Mouse (Mus musculus): ENCODE measurements at regions not wholly inside any gene's neighbourhood (a gene's known extent, or its start where the extent isn't known, plus 50 kb on each side); places are given as distances from the start of the nearest gene placed in this dataset.
"Not testable (repeated sequence)": the region's sequence is repeated elsewhere in the genome, so short reads cannot be mapped to it uniquely, and the experiment has no call there.

- no peak for DNase-seq (ENCODE audit: low spot score)
Measured at GRCm38 (mm10) chr13:52198649-52199348, 332.3 kb downstream of the Diras2 start.

- DNase-seq (ENCODE audit: low spot score) = no peak
Measured at GRCm38 (mm10) chr13:52202372-52202771, 328.7 kb downstream of the Diras2 start.

- DNase-seq (ENCODE audit: low spot score) = no peak
Measured at GRCm38 (mm10) chr13:52205951-52206350, 325.1 kb downstream of the Diras2 start.

GRCm38 (mm10) chr13:52216343-52216742 is 314.7 kb downstream of the Diras2 start:
- no peak for DNase-seq (ENCODE audit: low spot score)

- peak; percentile 13 for DNase-seq (ENCODE audit: low spot score)
Measured at GRCm38 (mm10) chr13:52217066-52217465, 314.0 kb downstream of the Diras2 start.

GRCm38 (mm10) chr13:52217741-52218140 is 313.3 kb downstream of the Diras2 start:
- DNase-seq (ENCODE audit: low spot score) = no peak

- peak; percentile 49 for DNase-seq (ENCODE audit: low spot score)
Measured at GRCm38 (mm10) chr13:52222315-52223097, 308.6 kb downstream of the Diras2 start.

- DNase-seq (ENCODE audit: low spot score) = peak; percentile 52
Measured at GRCm38 (mm10) chr13:52223098-52223962, 307.7 kb downstream of the Diras2 start.

- no peak for DNase-seq (ENCODE audit: low spot score)
Measured at GRCm38 (mm10) chr13:52233971-52234370, 297.1 kb downstream of the Diras2 start.

GRCm38 (mm10) chr13:52236105-52236504 is 295.0 kb downstream of the Diras2 start:
- no peak for DNase-seq (ENCODE audit: low spot score)

- DNase-seq (ENCODE audit: low spot score) = no peak
Measured at GRCm38 (mm10) chr13:52239563-52239962, 291.5 kb downstream of the Diras2 start.

GRCm38 (mm10) chr13:52241761-52242160 is 289.3 kb downstream of the Diras2 start:
- no peak for DNase-seq (ENCODE audit: low spot score)

- no peak for DNase-seq (ENCODE audit: low spot score)
Measured at GRCm38 (mm10) chr13:52249492-52249891, 281.6 kb downstream of the Diras2 start.

- DNase-seq (ENCODE audit: low spot score) = no peak
Measured at GRCm38 (mm10) chr13:52250371-52250770, 280.7 kb downstream of the Diras2 start.

GRCm38 (mm10) chr13:52252303-52252702 is 278.8 kb downstream of the Diras2 start:
- DNase-seq (ENCODE audit: low spot score) = no peak

- not testable (repeated sequence) for DNase-seq (ENCODE audit: low spot score)
Measured at GRCm38 (mm10) chr13:52252726-52253125, 278.4 kb downstream of the Diras2 start.

- DNase-seq (ENCODE audit: low spot score) = no peak
Measured at GRCm38 (mm10) chr13:52253138-52253537, 277.9 kb downstream of the Diras2 start.

- DNase-seq (ENCODE audit: low spot score) = peak; percentile 57
Measured at GRCm38 (mm10) chr13:52254185-52254584, 276.9 kb downstream of the Diras2 start.

GRCm38 (mm10) chr13:52255697-52256096 is 275.4 kb downstream of the Diras2 start:
- peak; percentile 60 for DNase-seq (ENCODE audit: low spot score)

- DNase-seq (ENCODE audit: low spot score) = no peak
Measured at GRCm38 (mm10) chr13:52258373-52258772, 272.7 kb downstream of the Diras2 start.

- no peak for DNase-seq (ENCODE audit: low spot score)
Measured at GRCm38 (mm10) chr13:52262949-52263550, 268.0 kb downstream of the Diras2 start.

- no peak for DNase-seq (ENCODE audit: low spot score)
Measured at GRCm38 (mm10) chr13:52268279-52268678, 262.8 kb downstream of the Diras2 start.

All from testis, postnatal 10 days (tissue).